Mouse (Mus musculus) erythroblast, embryonic 14.5 days (primary cell): ENCODE data around the gene Traf1.

Experiments
- GATA1 ChIP-seq: IDR thresholded peaks from 2 replicates; pipeline ENCODE4 v1.6.1; 2012; ENCODE audit warnings: low read length, inconsistent platforms, mixed read lengths
- TAL1 ChIP-seq: IDR thresholded peaks from 3 replicates; pipeline ENCODE4 v1.6.1; 2012; ENCODE audit warnings: low read length, inconsistent platforms, mixed read lengths

DNA sequence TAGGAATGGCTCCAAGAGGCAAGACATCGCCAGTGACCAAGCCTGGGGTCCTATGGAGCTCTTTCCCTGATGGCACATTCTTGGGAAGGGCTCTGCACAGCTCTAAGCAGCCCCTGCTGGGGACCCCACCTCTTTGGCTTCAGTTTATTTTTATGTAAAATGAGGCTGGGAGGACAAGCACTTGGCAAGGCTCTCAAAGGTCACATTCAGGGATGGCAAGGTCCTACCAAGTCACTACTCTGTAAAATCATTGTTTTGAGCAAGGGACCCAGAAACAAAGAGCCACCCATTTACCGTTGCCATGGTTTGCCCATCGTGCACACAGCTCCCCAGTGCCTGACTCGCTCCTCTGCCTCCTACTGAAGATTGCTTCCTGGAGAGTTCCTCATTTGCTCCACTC lies 15.5 kb downstream of the Traf1 start:
- no peak for TF ChIP-seq GATA1
- TF ChIP-seq TAL1, result no peak
